Mouse (Mus musculus) cerebellum, adult 18-20 months (tissue): ENCODE results near the gene Bex1.

ENCODE experiments used
- DNase-seq, 2 experiments: peaks; one replicate each; pipeline ENCODE4 v3.0.0; 2021

The Bex1 gene

GRCm38 (mm10) chrX:136171189-136172117 is 43.9 kb downstream of the Bex1 start:
- peak; percentile 40 to 64 for DNase-seq

GRCm38 (mm10) chrX:136170625-136171024 is 44.7 kb downstream of the Bex1 start:
- no peak for DNase-seq
